Mouse (Mus musculus): Measurements from ENCODE around the gene Myh7b. TPM values are rescaled to one million over a fixed set of nuclear protein-coding genes. Genes with fewer than 3 reads are reported as not detected.

The Myh7b gene
- polyA plus RNA-seq, 1 experiment from 2014 or later, result 0.67 TPM

- DNase-seq (ENCODE audit: extremely low spot score, low spot score), result no peak
- H3K27me3 ChIP-seq (ENCODE audit: poor library complexity, severe bottlenecking), result no peaks in the 10 kb centered on the region
- 95% methylated on average over 5 of the region's 5 CpGs for WGBS
- no peaks in the 10 kb centered on the region for H3K9me3 ChIP-seq
- H3K4me3 ChIP-seq, result no peak overlapping the region
- peaks cover 14% of the 10 kb centered on the region for H3K4me1 ChIP-seq
- H3K36me3 ChIP-seq (replicated peaks), result peaks cover 98% of the 10 kb centered on the region
- H3K27ac ChIP-seq, result no peak overlapping the region
Observed at GRCm38 (mm10) chr2:155652618-155653017, 41.6 kb downstream of the Myh7b start.

DNA sequence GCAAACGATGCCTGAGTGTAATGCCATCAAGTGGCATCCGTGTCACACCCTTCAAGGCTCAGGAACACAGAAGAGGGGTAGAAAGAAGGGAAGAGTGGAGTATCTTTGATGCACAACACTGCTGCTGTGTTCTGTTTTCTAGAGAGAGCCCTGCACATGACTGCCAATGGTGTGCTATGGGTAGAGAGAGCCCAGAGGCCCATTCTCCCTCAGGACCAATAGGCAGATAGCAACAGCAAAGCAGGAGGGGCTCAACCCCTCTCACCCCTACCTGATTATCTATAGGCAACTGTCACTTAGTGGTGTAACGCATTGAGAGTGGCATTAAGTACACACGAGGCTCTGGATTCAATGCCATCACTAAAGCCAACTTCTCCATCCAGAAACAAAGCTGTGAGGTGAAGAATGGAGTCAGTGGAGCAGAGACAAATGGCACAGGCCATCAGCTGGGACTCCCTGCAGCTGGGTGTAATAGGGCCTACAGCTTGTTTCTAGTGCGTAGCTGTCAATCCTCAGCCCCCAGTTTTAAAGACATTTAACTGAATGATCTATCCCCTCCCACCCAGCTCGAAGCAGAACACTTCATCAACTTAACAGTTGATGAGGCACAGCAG, 44.9 kb downstream of the Myh7b start:
- Histone ChIP-seq H3K27ac (no peak overlapping the region), H3K9me3 (no peaks in the 10 kb centered on the region), H3K4me1 (peaks cover 14% of the 10 kb centered on the region), H3K4me3 (no peak overlapping the region), H3K36me3 (replicated peaks) (peaks cover 91% of the 10 kb centered on the region), H3K27me3 (ENCODE audit: poor library complexity, severe bottlenecking) (no peaks in the 10 kb centered on the region)
- WGBS, result 55% methylated on average over 6 of the region's 6 CpGs
- no peak for DNase-seq (ENCODE audit: extremely low spot score, low spot score)

- Histone ChIP-seq H3K9me3 (no peaks in the 10 kb centered on the region), H3K27me3 (ENCODE audit: poor library complexity, severe bottlenecking) (no peaks in the 10 kb centered on the region), H3K36me3 (replicated peaks) (peaks cover 91% of the 10 kb centered on the region), H3K4me1 (no peaks in the 10 kb centered on the region), H3K27ac (no peak overlapping the region), H3K4me3 (no peak overlapping the region)
- 94% methylated on average over 5 of the region's 5 CpGs for WGBS
- no peak for DNase-seq (ENCODE audit: extremely low spot score, low spot score)
Observed at GRCm38 (mm10) chr2:155662390-155662789, 51.4 kb downstream of the Myh7b start.

DNA sequence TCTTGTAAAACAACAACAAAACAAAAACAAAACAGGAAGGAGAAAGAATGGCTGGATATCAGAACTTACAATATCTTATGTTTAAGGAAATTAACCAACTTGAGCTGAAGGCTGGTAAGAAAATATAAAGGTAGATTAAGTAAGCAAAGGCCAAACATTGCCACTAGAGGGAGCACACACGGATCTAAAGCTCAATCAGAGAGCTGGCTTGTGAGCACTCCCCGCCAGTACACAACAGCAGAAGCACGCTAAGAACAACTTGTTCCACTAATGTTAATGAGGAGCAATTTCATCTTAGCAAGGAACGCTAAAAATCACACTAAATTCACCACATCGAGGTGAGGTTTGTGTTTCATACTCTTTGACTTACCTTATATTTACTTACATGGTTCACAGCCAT, 52.1 kb downstream of the Myh7b start:
- no peaks in the 10 kb centered on the region for H3K27me3 ChIP-seq (ENCODE audit: poor library complexity, severe bottlenecking)
- no peaks in the 10 kb centered on the region for H3K4me1 ChIP-seq
- WGBS, result 32% methylated on average over 5 of the region's 5 CpGs
- no peak overlapping the region for H3K4me3 ChIP-seq
- no peaks in the 10 kb centered on the region for H3K9me3 ChIP-seq
- no peak for DNase-seq (ENCODE audit: extremely low spot score, low spot score)
- H3K27ac ChIP-seq, result no peak overlapping the region
- peaks cover 91% of the 10 kb centered on the region for H3K36me3 ChIP-seq (replicated peaks)

DNA sequence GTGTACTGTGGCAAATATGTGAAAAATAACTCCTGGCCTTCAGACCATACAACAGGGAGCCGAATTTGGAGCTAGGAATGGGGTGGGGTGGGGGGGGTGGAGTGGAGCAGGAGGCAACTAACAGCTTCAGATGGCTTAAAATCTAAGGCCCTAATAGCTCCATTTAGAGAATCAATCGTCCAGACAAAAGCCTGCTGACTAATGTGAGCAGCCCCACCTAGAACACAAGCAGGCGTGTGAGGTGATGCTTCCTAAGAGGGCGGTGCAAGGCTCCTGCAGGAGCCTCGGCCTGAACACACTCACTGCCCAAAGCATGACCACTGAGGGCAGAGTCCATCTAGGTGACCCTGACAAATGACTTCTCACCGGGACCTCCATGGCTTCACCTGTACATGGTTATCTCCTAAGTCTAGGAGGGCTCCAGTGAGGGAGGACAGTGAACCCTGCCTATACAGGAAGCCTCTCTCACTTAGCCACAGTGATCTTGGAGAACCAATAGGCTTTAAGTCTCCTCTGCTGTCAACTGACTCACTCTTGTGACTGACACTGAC, 53.0 kb downstream of the Myh7b start:
- peaks cover 91% of the 10 kb centered on the region for H3K36me3 ChIP-seq (replicated peaks)
- no peak overlapping the region for H3K4me3 ChIP-seq
- 91% methylated on average over 6 of the region's 6 CpGs for WGBS
- no peaks in the 10 kb centered on the region for H3K9me3 ChIP-seq
- H3K4me1 ChIP-seq, result no peaks in the 10 kb centered on the region
- no peak for DNase-seq (ENCODE audit: extremely low spot score, low spot score)
- H3K27ac ChIP-seq, result no peak overlapping the region
- H3K27me3 ChIP-seq (ENCODE audit: poor library complexity, severe bottlenecking), result no peaks in the 10 kb centered on the region

DNA sequence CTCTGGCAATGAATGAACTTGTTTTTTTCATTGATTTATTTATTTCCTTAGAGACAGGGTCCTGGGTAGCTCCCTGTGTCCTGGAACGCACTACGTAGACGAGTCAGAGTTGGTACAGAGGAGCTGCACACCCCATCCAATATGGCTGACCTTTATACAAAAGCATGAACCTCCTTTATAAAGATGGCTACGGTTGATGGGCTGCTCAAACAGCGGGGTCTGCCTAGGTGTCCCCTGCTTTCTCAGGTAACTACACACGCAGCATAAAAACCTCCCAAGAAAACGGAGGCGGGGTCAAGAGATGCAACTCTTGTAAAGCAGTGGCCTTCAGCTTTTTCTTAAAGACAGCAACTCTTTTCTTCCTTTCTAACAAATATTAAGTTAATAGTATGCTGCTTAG, 56.9 kb downstream of the Myh7b start:
- no peak overlapping the region for H3K27ac ChIP-seq
- H3K4me1 ChIP-seq, result no peaks in the 10 kb centered on the region
- H3K27me3 ChIP-seq (ENCODE audit: poor library complexity, severe bottlenecking), result no peaks in the 10 kb centered on the region
- 96% methylated on average over 8 of the region's 8 CpGs for WGBS
- DNase-seq (ENCODE audit: extremely low spot score, low spot score), result no peak
- H3K9me3 ChIP-seq, result no peaks in the 10 kb centered on the region
- no peak overlapping the region for H3K4me3 ChIP-seq
- H3K36me3 ChIP-seq (replicated peaks), result peaks cover 91% of the 10 kb centered on the region

GRCm38 (mm10) chr2:155668461-155668860, 57.4 kb downstream of the Myh7b start:
- no peaks in the 10 kb centered on the region for H3K9me3 ChIP-seq
- H3K27me3 ChIP-seq (ENCODE audit: poor library complexity, severe bottlenecking), result no peaks in the 10 kb centered on the region
- H3K4me1 ChIP-seq, result no peaks in the 10 kb centered on the region
- no peak overlapping the region for H3K27ac ChIP-seq
- no peak for DNase-seq (ENCODE audit: extremely low spot score, low spot score)
- peaks cover 89% of the 10 kb centered on the region for H3K36me3 ChIP-seq (replicated peaks)
- H3K4me3 ChIP-seq, result no peak overlapping the region
- WGBS, result 86% methylated on average over 4 of the region's 4 CpGs

- peaks cover 62% of the 10 kb centered on the region for H3K36me3 ChIP-seq (replicated peaks)
- no peak overlapping the region for H3K4me3 ChIP-seq
- peaks cover 4% of the 10 kb centered on the region for H3K4me1 ChIP-seq
- DNase-seq (ENCODE audit: extremely low spot score, low spot score), result no peak
- H3K9me3 ChIP-seq, result no peaks in the 10 kb centered on the region
- no peak overlapping the region for H3K27ac ChIP-seq
- H3K27me3 ChIP-seq (ENCODE audit: poor library complexity, severe bottlenecking), result no peaks in the 10 kb centered on the region
- 92% methylated on average over 4 of the region's 4 CpGs for WGBS
Observed at GRCm38 (mm10) chr2:155671236-155671635, 60.2 kb downstream of the Myh7b start.

DNA sequence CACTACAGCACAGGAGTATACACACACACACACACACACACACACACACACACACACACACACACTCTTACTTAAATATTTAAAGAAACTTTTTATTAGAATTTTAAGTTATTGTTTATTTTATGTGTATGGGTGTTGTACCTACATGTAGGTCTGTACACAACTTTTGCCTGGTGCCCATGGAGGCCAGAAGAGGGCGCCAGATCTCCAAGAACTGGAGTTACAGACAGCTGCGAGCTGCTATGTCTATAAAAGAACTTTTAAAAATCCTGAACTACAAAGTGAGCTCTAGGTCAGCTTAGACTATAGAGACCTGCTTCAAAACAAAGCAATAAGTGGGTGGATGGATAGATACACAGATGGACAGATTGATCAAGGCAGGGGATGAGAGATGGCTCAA, 62.5 kb downstream of the Myh7b start:
- no peaks in the 10 kb centered on the region for H3K27me3 ChIP-seq (ENCODE audit: poor library complexity, severe bottlenecking)
- WGBS, result 31% methylated on average over 2 of the region's 2 CpGs
- H3K36me3 ChIP-seq (replicated peaks), result peaks cover 39% of the 10 kb centered on the region
- no peak overlapping the region for H3K4me3 ChIP-seq
- peak; percentile 49 for DNase-seq (ENCODE audit: extremely low spot score, low spot score)
- H3K9me3 ChIP-seq, result no peaks in the 10 kb centered on the region
- H3K4me1 ChIP-seq, result peaks cover 4% of the 10 kb centered on the region
- H3K27ac ChIP-seq, result no peak overlapping the region

- WGBS, result 85% methylated on average over 4 of the region's 4 CpGs
- Histone ChIP-seq H3K4me3 (no peak overlapping the region), H3K36me3 (replicated peaks) (peaks cover 30% of the 10 kb centered on the region), H3K4me1 (peaks cover 4% of the 10 kb centered on the region), H3K27ac (no peak overlapping the region), H3K27me3 (ENCODE audit: poor library complexity, severe bottlenecking) (no peaks in the 10 kb centered on the region), H3K9me3 (no peaks in the 10 kb centered on the region)
- DNase-seq (ENCODE audit: extremely low spot score, low spot score), result no peak
Observed at GRCm38 (mm10) chr2:155675118-155675517, 64.1 kb downstream of the Myh7b start.

- DNase-seq (ENCODE audit: extremely low spot score, low spot score), result no peak
- H3K27me3 ChIP-seq (ENCODE audit: poor library complexity, severe bottlenecking), result no peaks in the 10 kb centered on the region
Observed at GRCm38 (mm10) chr2:155679586-155680110, 68.6 kb downstream of the Myh7b start.

GRCm38 (mm10) chr2:155680591-155680990, 69.6 kb downstream of the Myh7b start:
- WGBS, result 87% methylated on average over 5 of the region's 5 CpGs
- DNase-seq (ENCODE audit: extremely low spot score, low spot score), result no peak
- no peak overlapping the region for H3K4me3 ChIP-seq
- H3K9me3 ChIP-seq, result no peaks in the 10 kb centered on the region
- H3K4me1 ChIP-seq, result no peaks in the 10 kb centered on the region
- no peaks in the 10 kb centered on the region for H3K27me3 ChIP-seq (ENCODE audit: poor library complexity, severe bottlenecking)
- peaks cover 3% of the 10 kb centered on the region; the same call in 1 of the 2 replicates for H3K36me3 ChIP-seq (replicated peaks)
- H3K27ac ChIP-seq, result no peak overlapping the region

More at GRCm38 (mm10) chr2:155679586-155680110, 68.6 kb downstream of the Myh7b start:
- H3K9me3 ChIP-seq, result no peaks in the 10 kb centered on the region
- peaks cover 4% of the 10 kb centered on the region for H3K4me1 ChIP-seq
- no peak overlapping the region for H3K27ac ChIP-seq
- H3K36me3 ChIP-seq (replicated peaks), result no peaks in the 10 kb centered on the region
- H3K4me3 ChIP-seq, result no peak overlapping the region
- 91% methylated on average over 4 of the region's 4 CpGs for WGBS

DNA sequence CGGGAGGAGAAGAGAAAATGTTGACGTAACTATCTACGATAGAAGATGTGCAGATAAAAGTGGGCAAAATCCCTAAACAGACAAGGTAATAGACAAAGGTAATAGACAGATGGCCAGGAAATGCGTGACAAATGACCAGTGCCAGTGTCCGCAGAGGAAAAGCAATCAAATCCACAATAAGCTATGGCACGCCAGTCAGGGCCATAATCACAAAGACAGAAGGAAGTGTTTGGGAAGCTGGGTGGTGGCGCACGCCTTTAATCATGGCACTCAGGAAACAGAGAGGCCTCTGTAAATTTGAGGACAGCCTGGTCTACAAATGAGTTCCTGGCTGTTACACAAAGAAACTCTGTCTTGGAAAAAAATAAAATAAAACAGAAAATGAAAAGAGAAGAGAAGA, 70.2 kb downstream of the Myh7b start:
- DNase-seq (ENCODE audit: extremely low spot score, low spot score), result no peak
- H3K27ac ChIP-seq, result no peak overlapping the region
- no peaks in the 10 kb centered on the region for H3K9me3 ChIP-seq
- H3K4me3 ChIP-seq, result no peak overlapping the region
- H3K36me3 ChIP-seq (replicated peaks), result peaks cover 6% of the 10 kb centered on the region
- H3K27me3 ChIP-seq (ENCODE audit: poor library complexity, severe bottlenecking), result no peaks in the 10 kb centered on the region
- H3K4me1 ChIP-seq, result no peaks in the 10 kb centered on the region
- WGBS, result 86% methylated on average over 8 of the region's 8 CpGs

Measured in forebrain, embryonic 10.5 days (tissue).